Mouse (Mus musculus) c-Kit-positive CD71-positive TER-119-negative erythroid progenitor cells, embryonic 14.5 days (primary cell): ENCODE data around the gene Ccdc163.

Experiments
- DNase-seq: peaks from one replicate; pipeline ENCODE4 v3.0.0-alpha.2; 2013; ENCODE audit warnings: low read depth

The Ccdc163 gene

DNA sequence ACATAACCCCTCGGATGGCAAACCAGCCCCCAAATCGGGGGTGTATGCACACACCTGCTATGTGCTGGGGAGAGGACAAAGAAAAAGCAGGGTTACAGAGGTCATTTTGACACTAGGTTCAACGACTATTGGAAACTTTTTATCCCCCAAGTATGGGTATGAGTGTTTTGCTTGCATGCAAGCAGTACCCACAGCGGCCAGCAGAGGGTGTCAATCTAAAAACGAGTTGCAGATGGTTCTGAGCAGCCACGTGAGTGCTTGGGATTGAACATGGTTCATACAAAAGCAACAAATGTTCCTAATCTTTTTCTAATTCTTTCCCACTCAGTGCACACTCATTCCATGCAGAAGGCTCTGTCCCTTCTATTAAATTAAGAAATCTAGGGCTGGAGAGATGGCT lies 4.5 kb upstream of the Ccdc163 start:
- DNase-seq = peak; percentile 68

DNA sequence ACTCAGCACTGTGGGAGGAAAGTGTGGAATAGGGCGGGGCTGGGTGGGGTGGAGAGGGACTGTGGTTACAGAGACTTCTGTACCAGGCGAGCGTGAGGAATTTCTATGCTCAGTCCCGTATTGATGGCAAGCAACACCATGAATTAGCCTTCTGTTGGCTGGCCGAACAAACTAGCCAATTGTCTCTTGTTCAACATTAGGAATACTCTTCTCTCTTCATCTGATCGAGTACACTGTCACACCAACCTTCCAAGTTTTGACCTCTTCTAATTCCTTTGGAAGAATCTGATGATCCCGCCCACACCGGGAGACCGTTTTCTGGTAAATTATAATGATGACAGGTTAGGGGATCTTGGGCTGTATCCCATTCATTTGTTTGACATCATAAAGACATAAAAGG lies 643 bp upstream of the Ccdc163 start:
- no peak for DNase-seq

DNA sequence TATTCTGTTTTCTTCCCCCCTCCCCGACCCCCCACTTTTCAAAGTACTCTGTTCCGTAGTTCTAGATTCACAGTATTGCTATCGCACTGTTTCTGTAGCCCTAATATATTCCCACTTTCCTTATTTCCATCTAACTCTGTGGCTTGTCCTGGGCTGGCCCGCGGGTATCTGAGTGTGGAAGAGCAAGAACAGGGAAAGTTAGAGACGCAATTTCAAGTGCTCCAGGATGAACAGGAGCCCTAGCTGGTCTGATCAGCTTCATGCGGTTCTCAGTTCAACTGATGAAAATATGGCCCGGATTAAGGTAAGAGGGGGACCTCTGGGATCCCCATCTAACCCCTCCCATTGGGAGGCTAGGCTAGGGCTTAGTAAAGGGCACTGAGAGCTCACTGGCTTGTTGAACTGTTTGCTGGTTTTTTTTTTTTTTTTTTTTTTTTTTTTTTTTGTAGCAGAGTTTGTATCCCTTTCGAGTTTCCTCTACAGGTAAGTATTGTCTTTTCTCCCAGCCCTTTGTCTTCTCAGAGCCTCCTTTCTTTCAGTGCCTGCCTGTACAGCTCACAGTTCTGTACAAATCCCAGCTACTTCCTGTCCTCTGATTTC lies 582 bp downstream of the Ccdc163 start:
- peak; percentile 38 for DNase-seq

DNA sequence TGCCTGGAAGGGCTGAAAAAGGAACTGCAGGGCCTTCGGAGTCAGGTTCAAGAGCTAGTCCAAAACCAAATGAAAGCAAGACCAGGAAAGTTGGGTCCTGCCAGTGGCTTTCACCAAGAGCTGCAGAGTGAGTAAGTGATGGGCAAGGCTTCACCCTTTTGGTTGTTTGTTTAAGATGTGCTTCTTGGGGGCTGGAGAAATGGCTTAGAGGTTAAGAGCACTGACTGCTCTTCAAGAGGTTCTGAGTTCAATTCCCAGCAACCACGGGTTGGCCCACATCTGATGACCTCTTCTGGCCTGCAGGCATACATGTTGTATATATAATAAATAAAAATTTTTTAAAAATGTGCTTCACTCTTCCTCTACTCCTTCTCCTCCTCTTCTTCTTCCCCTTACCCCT lies 1.8 kb downstream of the Ccdc163 start:
- DNase-seq = no peak

DNA sequence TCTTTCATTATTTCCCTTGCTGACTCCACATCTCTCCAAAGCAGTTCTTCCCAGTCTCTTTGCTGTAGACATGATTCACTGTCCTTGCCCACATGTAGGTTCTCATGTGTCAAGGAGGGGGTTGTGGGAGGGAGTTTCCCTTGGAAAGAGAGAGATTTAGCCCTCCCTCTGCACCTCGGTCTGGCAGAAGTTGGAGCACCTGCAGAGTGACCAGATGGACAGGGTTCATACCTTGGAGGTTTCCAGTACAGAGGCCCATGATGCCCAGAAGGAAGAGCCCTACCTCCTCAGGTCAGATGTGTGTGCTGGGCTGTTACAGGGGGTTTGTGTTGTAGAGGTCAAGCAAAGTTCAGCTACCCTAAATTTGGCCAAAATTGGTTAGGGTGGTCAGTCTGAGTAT lies 4.2 kb downstream of the Ccdc163 start:
- no peak for DNase-seq

DNA sequence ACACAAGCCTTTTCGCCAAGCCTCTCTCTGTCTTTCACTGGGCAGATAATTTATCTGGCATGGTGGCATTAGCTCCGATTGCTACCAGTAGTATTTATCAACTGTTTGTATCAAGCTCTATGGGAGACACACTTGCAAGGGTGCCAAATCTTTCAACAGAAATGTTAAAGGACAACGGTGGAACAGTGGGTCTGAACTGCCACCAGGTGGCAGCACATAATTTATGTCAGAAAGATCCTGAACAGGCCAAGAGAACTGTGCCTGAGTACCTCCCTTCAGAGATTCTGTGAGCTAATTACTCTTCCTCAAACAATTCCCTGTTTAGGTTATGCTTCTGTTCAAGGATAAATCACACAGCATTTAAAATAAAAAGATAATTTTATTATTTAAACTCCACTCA lies 11.1 kb downstream of the Ccdc163 start:
- DNase-seq = peak; percentile 76

DNA sequence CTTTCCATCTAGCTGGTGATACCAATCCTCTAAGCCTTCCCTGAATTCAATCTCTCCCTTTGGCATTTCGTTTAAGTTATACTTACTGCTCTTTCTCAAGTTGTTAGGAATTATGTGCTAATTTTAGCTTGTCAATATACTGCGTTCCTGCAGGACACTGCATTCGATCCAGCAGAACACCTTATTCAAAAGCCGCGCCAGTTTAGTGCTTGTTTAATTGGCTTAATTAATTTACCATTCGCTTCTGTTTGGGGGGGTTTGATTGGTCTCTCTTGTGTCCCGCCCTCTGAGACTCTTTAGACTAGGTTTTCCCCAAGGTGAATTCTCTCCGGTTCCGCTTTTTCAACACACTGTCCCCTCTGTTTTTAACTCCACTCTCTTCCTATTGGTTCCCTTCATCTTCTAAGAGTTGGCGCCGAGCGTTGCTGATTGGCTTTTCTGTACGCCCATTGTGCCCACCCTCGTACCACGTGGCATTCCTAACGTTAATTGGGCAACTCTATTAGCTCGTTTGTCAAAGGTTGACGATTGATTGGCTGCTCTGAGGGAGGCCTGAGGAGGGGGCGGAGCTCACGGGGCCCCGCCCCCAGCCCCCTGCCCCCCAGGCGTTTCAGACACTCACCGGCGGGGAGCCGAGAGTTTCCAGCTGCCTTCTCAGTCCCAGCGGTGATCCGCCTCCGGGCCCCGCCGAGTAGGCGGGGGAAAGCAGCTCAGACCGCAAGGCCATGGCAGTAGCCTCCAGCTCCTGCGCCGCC lies 12.2 kb downstream of the Ccdc163 start, which contains the start of gene Tesk2:
Gene Tesk2 (plus strand): TSS at position 606 of the 755 bp plus-strand sequence.
- DNase-seq = peak; percentile 97

DNA sequence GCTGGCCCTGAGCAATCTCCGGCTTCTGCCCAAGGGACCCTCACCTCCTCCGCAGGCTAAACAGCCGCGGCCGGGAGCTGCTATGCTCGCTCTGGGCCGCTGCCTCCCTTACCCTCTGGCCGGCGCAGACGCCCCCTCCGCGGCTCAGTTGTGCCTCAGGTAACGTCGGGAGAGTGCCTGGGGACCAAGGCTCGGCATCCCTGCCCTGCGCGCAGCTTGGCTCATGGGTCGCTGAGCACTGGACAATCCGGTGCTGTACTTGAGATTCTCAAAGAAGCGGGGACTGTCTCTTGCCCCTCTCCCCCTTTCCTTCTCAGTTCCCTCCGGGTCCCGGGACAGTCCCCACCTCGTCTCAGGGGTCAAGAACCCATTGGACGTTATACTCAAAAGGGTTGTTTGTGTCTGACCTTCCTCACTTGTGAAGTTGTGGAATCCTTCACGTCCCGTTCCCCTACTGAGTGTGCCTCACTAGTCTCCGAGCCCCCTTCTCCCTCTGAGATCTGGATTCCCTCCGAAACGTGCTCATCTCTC lies 12.9 kb downstream of the Ccdc163 start:
- no peak for DNase-seq

DNA sequence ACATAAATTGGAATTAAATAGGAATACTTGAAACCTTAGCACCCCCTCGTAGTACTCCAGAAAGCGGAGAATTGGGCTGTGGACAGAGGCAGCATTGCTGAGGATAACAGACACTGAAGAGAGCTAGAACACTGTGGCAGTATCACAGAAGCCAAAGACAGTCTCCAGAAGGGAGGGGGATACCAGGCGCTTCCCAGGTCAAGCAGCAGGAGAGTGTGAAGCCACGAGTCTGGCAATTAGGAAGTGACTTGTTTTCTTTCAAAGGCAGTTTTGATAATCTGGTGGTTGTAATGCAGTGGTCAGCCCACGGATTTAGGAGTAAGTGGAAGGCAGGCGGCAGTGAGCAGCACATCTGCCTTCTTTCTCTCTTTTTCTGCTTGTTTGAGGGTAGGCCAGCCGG lies 13.9 kb downstream of the Ccdc163 start:
- no peak for DNase-seq

DNA sequence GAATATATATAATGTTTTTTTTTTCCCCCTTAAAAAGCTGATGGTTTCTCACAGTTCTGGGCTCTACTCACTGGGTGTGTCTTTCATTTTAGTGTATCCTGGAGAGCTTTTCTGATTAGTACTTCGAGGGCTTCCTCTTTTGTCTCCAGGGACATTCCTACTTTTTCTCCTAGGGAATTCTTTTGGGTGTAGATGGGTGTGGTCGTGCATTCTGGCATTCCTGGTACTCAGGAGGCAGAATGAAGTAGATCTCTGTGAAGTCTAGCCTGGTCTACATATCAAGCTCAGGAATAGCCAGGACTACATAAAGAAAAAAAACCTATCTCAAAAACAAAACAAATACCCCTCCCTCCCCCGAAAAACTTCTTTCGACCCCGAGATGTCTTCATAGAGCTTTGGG lies 17.1 kb downstream of the Ccdc163 start:
- DNase-seq = no peak

DNA sequence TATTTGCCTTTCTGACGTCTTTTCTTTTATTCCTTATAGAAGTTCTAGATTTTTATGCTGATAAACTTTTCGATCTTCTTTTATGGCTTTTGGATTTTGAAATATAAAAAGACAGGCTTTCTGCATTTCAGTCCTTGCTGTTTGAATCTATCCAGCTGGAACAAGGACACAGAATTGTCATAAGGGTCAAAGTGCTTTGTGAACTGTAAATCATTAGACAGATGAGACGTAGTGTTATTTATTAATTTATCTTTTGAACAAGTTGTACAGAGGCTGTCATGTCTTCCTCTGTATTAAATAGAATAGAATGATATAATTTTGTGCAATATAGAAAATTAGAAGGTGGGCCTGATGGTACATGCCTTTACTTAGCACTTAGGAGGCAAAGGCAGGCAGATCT lies 19.1 kb downstream of the Ccdc163 start:
- DNase-seq = no peak

DNA sequence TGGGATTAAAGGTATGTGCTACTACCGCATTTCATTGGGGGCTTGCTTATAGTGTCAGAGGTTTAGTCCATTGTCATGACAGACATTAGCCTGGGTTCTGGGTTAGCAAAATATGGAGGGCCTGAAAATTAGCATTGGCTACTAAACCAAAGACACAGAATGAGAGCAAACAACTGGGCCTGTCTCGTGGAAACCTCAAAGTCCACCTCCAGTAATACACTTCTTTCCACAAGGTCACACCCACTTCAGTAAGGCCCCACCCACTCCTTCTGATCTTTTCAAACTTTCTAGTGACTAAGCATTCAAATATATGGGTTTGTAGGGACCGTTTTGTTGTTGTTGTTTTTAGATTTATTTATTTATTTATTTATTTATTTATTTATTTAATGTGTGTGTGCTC lies 21.2 kb downstream of the Ccdc163 start:
- no peak for DNase-seq

DNA sequence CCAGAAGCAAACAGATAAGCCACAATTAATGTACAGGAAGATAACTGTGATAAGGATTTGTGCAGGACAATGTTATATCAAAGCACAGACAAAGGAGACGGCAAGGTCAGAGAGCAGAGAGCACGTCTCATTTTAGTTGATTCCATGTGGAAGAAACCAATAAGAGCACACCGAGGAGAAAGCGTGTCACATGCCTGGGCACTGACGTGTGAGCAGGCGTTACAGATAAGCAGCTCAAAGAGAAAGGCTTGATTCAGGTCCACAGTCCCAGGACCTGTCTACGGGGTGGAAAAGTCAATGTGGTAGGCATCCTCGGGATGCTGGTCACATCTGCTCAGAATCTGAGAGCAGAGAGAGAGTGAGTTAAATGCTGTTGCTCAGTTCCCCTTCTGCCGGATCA lies 22.8 kb downstream of the Ccdc163 start:
- no peak for DNase-seq

DNA sequence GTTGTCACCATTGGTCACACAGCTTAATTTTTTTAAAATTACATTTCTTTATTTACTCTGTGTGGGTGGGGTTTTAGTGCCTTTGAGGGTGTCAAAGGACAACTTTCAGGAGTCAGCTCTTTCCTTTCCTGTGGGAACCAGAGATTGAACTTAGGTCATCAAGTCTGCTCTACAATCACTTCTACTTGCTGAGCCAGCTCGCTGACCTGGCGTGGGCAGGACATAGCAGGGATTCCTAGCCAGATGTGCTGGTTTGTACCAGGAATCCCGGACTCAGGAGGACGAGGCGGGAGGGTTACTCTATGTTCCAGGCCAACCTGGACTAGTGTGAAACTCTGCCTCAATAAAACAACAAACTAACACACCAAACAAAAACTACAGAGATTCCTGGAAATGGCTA lies 24.0 kb downstream of the Ccdc163 start:
- no peak for DNase-seq

DNA sequence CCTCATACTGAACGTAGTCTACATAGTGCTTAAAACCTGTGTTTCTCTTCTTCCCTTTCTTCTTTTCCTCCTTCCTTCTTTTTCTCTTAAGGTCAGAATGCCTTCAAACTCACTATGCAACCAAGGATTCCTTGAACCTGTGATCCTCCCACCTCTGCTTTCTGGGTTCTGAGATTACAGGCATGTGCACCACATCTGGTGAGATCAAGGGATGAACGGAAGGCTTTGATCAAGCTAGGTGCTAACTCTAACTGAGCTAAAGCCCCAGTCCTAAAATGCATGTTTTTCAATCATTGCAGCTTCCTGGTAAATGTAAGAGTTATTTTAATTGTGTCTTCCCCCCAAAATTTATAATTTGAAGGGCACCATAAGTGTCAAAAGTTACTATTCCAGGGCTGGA lies 26.7 kb downstream of the Ccdc163 start:
- no peak for DNase-seq

DNA sequence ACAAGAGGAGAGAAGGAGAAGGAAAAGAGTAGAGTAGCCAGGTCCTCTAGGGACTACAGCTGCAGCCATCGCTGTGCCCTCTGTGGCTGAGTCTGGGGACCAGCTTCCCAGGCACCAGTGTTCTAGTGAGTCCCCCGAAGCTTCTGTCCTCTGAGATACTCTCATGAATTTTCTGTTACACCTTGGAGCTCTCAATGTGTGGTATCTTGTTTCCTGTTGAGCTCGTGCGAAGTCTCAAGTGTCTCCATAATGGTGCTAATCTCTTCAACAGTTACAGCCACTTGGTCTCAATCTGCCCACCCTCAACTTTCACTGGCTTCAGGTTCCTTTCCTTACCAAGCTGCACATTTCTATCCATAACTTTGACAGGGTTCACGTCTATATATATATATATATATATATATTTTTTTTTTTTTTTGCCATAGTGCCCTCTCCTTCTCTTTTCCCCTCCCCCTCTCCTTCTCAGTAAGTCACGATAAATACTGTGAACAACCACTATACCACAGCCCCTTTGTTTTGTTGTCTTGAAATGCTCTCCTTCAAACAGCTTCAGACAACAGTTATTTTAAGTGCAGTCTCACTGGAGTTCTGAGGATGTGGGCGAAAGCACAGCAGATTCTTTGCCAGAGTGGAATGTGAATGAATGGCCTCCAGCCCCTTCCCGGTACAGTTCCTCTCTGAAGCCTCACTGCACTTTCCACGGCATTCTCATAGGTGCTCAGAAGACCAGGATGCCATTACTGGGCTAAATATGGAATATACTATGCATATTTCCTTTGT lies 30.9 kb downstream of the Ccdc163 start:
- no peak for DNase-seq

DNA sequence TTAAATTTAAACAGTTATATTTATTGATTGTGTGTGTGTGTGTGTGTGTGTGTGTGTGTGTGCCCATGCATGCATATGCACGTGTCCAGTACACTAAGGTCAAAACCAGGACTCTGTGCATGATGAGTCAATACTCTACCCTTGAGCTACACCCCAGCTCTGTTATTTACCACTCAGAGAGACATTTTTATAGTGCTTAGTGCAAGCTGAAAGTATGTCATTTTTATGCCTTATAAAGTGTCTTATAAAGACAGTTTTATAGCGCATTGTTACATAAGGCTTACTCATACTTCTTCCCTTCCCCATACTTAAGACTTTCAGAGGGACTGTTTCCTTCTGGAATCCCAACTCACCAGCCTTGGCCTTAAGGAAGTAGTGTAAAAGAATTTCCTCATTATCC lies 41.4 kb downstream of the Ccdc163 start:
- DNase-seq = no peak

DNA sequence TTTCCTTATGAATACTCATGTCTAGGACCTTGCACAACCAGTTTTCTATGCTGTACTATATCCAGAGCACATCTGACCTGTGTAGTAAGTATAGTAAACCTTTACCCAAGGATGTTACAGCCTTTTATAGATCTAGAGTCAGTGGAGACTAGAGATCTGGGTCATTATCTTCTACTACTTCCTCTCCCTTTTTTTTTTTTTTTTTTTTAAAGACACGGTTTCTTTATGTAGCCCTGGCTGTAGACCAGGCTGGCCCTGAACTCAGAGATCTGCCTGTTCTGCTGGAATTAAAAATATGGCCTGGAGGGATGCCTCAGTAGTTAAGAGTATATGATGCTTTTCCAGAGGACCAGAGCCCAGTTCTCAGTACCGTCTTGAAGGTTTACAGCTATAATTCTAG lies 53.6 kb downstream of the Ccdc163 start:
- DNase-seq = no peak

DNA sequence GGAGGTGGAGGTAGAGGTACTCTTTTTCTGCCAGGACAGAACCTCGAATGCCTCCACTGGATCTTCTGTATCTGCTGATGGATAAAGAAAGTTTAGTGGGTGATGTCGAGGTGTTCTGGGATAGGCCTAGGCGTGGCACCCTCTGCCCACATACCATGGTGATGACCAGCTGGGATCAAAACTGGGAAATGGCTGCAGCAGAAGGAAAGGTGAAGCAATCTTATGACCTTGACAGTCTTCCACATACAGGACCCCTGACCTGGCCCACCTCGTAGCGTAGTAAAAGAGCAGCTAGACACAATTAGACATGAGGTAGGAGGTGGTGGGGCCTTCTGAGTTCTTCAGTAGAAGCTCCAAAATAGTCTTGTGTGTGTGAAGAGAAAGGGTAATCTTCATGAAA lies 55.7 kb downstream of the Ccdc163 start:
- DNase-seq = no peak

DNA sequence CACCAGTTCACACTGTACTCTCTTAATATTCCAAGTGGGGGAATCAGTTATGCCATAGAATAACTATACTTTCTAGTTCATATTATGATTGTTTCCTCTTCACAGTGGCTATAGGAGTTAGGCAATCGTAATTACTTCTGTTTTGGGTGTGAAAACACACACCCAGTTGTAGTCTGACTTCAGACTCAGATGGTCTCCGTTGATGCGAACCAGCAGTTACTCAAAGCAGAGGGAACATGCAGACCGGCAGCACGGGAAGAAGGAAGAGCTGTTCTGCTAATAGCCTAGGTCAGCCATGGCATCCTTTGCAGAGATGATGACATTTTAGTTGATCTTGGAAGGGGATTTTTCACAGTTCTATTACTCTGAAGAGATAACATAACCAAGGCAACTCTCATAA lies 60.2 kb downstream of the Ccdc163 start:
- DNase-seq = no peak

DNA sequence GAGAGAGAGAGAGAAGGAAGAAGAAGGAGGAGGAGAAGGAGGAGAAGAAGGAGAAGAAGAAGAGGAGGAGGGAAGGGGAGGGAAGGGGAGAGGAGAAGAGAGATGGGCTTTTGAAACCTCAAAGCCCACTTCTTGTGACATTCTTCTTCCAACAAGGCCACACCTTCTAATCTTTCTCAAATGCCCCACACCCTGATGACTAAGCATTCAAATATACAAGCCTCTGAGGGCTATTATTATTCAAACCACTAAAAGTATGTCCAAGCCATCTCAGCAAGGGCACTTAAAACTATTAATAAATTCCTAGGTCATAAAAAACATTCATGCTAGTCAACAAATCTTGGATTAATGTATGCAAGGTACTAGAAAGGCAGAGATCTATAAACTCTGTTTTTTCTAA lies 60.8 kb downstream of the Ccdc163 start:
- DNase-seq = no peak

DNA sequence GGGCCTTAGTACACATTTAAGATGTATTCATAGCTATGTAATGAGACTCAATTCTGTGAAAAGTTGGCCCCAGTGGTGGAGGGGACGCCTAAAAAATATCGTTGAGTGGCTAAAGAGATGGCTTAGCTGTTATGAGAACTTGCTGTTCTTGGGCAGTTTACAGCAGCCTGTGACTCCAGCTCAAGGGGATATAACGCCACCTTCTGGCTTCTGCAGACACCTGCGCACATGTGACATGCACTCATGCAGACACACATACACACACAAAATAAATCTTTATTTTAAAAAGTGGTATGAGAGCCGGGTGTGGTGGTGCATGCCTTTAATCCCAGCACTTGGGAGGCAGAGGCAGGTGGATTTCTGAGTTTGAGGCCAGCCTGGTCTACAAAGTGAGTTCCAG lies 68.1 kb downstream of the Ccdc163 start:
- no peak for DNase-seq

DNA sequence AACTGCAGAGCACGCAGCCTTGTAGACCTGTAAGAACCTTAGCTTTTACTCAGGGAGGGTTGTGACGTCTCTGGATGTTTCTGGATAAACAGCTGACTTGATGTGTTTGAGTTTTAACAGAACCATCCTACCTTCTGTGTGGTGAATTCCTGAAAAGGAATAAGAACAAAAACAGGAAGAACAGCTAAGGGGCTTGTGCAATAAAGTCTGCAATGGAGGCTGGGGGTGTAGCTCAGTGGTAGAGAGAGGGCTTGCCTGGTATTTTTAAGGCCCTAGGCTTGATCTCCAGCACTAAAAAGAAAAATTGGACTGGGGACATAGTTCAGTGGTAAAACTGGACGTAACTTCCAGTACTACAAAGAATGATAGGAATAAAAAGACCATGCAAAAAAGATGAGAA lies 68.8 kb downstream of the Ccdc163 start:
- no peak for DNase-seq
